Mouse (Mus musculus) gastrocnemius, adult 18-20 months (tissue): ENCODE measurements around the gene Cdipt. TPM values are rescaled to one million over a fixed set of nuclear protein-coding genes. Genes with fewer than 3 reads are reported as not detected.

Experiments used
- DNase-seq: peaks from one replicate; pipeline ENCODE4 v3.0.0; 2021; ENCODE audit warnings: low spot score
- total RNA-seq, 2 experiments: library from RNA; stranded (reverse); gene quantifications; 2 replicates each; pipeline ENCODE4 v1.2.3; 2021

The Cdipt gene
- total RNA-seq, 2 experiments from 2014 or later, result 30.7 to 31.5 TPM

DNA sequence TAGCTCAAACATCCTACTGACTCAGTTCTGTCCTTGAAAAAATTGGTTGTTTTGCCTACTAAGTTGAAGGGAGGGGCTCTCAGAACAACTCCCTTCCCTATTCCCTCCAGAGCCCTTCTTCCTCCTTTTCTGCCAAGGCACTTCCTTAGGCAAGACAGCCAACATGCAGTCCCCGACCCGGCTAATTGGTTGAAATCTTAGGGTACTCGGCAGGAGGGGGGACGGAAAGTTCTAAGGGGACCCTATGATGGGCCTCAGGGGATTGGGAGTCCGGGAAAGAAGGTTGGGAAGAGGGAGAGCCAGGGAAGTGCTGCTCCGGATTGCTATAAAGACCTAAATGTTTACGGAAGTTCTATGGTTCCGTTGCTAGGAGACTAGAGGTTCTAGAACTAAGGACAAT is 221 bp upstream of the Cdipt start:
- DNase-seq, result peak; percentile 50

DNA sequence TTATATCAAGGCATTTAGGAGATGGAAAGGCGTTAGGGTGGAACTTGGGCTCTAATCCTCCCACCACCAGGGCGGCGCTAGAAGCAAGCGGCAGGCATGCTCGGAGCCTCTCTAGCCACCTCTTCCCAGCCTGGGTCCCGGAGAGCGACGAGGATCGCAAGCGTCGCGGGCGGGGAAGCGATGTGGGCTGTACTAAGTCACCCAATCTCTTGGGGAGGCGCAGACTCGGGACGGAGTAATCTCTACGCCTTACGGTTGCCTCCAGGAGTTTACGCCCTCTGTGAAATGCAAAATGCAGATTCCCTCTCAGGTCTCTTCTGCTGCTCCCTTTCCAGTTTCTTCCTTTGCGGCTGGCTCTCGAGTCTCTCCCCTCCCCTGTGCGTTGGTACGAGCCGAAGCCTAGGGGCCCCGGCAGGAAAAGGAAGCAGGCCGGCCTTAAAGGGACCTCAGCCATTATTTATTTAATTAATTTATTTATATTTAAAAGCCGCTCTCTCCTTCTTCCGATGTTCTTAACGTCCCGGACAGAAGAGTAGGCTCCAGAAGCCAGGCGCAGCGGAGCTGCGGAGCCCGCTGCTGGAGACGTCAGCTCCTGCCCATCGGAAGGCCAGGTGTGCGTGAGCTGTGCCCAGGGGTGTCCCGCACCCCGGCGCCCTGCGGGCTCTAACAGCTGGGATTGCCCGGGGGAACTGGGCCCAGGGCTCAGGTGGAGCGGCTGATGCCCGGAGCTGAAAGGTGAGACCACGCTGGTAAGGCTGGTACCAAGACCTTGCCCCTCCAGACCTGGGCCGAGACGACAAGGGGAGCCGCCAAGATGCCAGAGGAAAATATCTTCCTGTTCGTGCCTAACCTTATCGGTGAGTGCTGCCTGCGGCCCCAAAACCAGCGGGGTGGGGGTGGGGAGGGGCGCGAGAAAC is 494 bp downstream of the Cdipt start, which contains the start of gene Cdiptos:
TSS of gene Cdiptos (minus strand) at position 149 of the 917 bp plus-strand sequence.
- DNase-seq, result peak; percentile 96

DNA sequence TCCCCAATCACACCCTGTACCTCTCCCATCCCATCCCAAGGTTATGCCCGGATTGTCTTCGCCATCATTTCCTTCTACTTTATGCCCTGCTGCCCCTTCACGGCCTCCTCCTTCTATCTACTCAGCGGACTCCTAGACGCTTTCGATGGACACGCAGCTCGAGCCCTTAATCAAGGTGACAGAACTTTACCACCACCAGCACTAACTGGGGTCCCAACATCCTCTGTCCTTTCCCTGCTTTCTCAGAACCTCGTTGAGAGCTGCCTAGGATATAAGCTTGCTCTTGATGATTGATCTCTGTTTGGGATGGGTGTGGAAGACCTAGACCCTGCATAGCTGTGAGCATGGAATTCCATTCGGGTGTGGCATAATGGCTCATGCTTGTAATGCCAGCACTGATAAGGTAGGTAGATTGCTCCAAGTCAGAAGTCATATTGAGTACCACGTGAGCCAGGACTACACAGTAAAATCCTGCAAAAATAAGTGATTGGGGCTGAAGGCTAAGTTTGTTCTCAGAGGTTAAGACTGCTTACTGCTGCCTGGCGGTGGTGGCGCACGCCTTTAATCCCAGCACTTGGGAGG is 1.3 kb downstream of the Cdipt start:
- DNase-seq, result no peak

DNA sequence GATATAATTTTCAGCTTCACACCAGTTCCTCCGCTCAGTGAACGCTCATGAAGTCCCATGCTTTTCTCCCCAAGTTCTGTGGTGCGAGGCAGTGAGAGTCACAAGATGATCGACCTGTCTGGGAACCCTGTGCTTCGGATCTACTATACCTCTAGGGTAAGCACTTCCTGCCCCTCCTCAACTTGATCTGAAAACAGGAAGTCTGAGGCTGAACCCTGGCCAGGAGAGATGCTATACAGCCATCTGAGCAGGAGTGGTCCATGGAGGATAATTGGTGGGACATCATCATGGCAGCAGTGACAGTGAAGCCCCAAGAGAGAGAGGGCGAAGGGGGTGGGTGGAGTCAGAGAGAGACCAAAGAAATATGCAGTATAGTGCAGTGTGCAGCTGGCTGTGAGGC is 3.1 kb downstream of the Cdipt start:
- no peak for DNase-seq

DNA sequence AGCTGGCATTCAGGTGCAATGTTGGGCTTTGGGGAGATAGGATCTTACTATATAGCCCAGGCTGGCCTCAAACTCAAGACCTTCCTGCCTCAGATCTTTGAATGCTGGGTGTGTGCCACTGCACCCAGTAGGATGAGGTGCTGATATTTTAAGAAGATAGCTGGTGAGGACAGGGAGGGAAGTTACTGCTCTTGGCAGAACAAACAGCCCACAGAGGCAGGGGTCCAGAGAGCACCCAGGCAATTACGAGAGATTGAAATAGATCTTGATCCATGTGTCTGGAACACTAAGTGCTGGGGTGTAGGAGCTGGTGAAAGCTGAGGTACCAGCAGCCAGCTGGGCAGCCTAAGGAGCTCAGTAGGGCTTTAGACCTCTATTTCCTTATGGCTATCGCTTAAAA is 5.9 kb downstream of the Cdipt start:
- DNase-seq, result peak; percentile 69

DNA sequence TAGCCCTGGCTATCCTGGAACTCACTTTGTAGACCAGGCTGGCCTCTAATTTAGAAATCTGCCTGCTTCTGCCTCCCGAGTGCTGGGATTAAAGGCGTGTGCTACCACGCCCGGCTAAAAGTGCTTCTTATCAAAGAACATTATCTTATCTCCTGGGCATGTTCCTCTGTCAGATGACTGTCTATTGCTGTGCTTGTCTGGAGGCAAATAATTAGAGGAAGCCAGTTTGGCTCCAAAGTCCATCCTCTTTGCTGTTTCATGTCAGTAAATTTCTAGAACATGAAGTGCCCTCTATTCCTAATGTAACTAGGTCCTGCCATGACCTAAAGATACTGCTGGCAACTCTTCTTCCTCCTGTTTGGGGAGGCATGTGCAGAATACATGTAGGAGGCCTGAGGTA is 6.3 kb downstream of the Cdipt start:
- DNase-seq, result no peak

DNA sequence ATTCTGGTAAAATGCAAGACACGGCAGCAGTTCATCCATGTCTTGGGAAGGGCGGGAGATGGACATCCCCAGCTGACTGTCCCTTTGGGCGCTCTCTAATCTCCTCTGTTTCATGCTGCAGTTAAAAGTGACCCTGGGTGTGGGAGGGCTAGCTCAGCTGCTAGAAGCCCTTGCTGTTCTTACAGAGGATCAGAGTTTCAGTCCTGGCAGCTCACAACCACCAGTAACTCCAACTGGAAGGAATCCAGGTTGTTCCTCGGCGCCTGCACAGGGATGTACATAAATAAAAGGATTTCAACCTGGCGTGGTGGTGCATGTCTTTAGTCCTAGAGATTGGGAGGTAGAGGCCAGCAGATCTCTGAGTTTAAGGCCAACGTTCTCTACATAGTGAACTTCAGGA is 7.4 kb downstream of the Cdipt start:
- peak; percentile 39 for DNase-seq

DNA sequence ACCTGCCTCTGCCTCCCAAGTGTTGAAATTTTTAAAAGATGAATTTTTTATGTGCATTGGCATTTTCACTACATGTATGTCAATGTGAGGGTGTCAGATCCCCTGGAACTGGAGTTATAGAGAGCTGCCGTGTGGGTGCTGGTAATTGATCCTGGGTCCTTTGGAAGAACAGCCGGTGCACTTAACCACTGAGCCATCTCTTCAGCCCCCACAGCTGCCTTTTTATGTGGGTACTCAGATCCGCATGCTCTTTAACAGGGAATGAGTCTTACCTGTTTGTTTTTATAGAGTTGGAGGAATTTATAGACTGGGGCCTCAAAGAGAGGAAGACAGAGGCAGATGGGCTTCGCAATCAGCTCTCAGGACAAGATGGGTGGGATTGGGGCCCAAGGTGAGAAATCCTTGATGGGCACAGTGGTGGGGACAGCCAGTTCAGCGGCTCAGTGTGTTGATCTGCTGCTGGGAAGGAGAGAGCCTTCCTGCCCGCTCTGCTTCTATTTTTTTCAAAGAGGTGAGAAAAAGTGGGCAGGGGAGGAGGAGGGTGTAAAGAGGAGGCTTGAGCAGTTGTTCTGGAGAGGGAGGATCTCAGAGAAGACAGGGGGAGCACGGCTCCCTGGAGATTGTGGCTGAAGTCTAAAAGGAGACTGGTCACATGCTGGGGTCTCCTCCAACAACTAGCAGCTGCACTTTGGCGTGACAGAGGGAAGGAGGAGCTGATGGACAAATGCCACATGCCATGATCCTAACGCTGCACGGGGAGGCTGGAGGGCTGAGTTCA is 9.1 kb downstream of the Cdipt start:
- DNase-seq, result peak; percentile 71

DNA sequence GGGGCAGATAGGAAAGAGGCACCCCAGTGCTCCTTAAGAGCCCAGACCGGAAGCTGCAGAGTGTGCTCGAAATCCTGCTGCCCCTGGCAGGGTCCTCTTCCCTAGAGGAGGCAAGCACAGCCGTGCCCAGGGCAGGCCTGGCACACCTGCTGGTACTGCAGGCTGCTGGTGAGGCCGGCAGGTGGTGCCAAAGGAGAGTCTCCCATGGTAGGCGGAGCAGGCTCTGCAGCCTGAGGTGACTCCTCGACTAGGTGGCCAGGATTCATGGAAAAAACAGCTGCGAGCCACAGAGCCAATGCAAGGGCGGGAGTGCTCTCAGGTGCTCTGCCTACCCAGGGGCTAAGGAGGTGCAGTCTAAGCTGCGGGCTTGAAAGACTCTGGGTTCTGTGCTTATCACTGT is 10.6 kb downstream of the Cdipt start:
- peak; percentile 70 for DNase-seq

DNA sequence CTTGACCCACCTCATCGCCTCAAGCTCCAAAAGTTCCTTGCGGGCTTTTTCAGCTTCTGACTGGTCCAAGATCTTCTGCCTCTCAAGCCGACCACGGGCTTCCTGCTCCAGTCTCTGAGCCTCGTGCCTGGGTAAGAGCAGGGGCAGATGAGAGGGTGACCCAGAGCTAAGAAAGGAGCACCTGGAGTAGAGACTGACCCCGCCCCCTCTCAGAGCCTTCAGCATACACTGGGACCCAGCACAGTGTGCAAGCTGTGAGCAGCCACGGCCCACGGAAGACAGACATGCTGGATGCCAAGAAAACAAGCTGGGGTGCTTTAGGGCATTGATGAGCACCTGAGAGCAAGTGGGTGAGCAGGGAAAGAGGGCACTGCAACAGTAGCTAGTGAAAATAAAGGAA is 13.1 kb downstream of the Cdipt start:
- no peak for DNase-seq

DNA sequence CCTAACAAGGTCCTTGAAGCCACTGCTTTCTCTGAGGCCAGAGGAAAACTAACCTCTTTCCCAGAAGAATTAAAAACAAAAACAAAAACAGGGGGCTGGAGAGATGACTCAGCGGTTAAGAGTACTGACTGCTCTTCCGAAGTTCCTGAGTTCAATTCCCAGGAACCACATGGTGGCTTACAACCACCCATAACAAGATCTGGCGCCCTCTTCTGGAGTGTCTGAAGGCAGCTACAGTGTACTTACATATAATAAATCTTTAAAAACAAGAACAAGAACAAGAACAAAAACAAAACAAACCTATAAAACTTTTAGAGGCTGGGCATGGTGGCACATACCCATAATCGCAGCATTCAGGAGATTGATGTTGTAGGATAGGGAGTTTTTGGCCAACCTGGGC is 20.7 kb downstream of the Cdipt start:
- no peak for DNase-seq

DNA sequence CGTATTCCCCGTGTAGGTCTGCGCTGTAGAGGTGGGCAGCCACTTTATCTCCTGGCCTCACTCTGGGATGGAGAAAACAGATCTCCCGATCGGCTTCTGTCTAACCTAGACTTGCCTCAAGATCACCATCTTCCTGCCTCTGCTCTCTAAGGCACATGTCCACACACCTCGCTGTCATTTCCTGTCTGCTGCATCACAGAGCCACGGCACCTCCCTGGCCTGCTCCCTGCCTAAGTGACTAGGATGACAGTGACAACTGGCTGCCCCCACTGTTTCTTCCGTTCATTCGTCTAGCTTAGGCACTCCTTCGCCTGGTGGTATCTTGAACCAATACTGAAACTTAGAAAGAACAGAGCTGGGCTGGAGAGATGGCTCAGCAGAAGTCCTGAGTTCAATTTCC is 23.9 kb downstream of the Cdipt start:
- no peak for DNase-seq

DNA sequence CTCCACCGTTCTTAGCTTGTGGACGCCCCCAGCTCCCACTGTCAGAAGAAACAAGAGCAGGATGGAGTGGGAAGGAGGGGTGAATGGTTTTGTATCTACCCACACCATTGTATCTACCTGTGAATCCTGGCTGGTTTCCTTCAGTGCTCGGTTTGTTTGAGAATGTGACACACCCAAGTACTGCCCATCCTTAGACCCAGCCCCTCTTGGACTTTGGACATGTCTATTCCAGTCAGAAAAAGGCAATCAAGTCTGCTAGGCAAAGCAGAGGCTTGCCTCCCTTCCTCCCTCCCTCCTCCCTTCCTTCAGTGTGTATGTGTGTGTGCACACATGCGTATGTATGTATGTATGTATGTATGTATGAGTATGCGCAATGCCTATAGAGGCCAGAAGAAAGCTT is 27.9 kb downstream of the Cdipt start:
- no peak for DNase-seq

DNA sequence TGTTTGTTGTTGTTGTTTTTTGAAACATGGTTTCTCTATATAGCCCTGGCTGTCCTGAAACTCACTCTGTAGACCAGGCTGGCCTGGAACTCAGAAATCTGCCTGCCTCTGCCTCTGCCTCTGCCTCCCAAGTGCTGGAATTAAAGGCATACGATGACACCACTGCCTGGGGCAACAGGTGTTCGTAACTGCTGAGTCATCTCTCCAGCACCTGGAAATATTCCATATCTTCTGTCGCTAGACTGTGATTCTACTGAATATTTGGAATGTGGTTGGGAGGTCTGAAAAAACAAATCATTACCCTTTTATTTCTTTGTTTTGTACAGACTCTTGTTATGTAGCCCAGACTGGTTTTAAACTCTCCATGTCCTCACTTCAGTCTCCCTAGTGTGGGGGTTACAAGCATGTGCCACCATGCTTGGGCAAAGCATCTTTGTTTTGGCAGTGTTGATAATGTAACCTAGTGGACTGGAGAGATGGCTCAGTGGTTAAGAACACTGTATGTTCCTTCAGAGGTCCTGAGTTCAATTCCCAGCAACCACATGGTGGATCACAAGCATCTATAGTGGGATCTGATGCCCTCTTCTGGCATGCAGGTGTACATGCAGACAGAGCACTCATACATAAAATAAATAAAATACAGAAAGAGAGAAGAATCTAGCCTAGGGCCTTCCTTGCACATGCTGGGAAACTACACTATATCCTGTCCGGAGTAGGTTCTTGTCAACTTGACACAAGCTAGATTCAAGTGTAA is 28.6 kb downstream of the Cdipt start:
- DNase-seq, result no peak

DNA sequence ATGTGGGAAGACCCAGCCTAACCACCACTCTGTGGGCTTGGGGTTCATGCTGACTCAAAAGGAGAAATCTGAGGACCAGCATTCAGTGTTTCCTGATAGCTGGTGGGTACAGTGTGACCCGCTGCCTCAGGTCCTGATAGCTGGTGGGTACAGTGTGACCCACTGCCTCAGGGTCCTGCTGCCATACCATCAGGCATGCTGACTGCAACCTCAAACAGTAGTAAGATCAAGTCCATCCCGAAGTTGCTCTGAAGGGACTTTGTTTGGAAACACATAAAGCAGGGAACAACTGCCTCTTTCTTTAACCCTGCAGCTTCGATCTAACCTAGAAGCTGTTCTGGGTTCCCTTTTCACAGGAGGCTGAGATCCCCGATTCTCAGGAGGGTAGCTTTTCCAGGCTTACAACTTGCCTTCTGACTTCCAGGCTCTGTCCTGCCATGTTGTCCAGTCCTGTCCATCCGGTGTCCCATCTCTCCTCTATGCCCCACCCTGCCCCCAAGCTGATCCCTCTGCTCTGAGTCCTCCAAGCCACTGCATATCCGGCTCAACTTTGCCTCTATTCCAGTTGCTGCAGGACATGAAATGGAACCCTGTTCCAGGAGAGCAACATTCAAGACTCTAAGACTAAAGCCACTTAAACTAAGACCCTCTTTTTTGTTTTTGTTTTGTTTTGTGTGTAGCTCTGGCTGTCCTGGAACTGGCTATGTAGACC is 31.8 kb downstream of the Cdipt start:
- DNase-seq, result no peak

DNA sequence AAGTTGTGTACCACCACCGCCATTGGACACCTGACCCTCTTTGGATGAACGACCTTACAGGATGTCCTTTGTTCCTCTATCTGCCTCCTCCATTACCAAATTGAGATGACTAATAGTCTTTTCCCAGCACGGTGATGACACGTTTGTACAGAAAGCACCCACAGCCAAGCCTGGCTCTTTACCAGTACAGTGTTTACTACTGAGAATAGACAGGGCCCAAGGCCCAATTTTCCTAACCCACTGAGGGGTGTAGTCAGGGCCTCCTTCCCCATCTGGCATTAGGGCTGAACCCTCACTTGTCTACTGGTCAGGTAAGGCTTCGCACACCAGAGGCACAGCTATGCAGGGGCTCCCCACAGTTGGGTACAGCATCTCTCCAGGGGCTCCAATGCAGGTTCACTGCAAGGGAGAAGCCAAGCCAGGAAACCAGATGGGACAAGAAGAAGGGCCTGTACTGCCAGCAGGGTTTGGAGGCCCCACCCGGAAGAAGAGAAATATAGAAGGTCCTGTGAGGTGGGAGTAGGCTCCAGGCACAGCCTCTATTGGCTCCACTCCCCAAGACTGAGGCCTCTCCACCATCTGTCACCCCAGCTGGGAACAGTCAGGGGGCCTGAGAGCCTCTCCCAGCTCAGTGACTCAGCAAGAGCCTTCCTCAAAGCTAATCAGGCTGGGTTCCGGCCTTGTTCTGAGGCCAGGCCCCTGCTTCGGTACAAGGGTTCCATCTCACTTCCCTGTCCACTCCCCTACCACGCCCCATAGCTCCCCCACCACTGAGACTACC is 32.7 kb downstream of the Cdipt start:
- DNase-seq, result peak; percentile 70

DNA sequence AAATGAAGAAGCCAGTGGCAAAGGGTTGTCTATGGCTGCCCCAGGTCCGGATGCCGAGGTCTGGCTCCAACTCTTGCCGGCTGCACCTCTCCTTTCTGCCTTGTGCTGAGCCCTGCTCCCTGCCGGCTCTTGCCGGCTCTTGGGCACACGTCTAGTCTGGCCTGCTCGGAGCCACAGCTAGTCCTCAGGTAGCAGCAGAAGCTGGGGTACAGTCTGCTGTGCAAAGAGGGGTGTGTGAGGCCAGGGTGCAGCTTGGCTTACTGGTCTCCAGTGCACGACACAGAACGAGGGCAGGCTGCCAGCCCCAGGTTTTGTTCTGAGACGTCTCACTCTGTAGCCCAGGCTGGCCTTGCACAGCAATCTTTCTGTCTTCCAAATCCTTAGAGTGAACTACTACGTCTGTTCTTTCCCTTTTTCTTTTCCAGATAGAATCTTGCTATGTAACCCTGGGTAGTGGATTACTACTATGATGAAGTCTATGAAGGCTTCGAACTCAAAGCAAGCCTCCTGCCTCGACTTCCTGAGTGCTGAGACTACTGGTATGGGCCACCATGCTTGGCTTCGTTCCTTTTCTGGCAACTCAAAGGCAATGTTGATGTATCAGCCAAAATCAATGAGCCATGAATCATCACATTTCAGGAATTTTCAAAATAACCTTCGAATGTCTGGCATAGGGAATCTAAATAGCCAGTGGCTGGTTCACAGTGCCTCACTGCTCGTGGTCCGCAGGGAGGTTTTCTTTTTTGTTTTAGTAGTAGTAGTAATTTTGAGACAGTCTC is 33.8 kb downstream of the Cdipt start:
- no peak for DNase-seq

DNA sequence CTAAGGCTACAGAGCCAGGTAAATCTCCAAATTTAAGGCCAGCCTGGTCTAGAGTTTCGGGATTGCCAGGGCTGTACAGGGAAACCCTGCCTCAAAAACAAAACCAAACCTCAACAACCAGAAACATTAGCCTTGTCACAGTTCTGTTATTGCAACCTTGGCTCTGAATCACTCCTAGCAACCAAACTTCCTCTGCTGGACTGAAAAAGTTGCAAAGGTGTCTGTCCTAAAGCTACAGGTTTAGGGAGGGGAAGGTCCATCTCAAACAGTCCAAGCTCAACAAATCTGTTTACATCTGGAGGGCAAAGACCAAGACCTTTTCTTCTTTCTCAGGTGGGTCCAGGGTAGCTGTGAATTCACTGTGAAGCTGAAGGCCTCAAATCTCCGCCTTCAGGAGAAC is 35.3 kb downstream of the Cdipt start:
- no peak for DNase-seq

DNA sequence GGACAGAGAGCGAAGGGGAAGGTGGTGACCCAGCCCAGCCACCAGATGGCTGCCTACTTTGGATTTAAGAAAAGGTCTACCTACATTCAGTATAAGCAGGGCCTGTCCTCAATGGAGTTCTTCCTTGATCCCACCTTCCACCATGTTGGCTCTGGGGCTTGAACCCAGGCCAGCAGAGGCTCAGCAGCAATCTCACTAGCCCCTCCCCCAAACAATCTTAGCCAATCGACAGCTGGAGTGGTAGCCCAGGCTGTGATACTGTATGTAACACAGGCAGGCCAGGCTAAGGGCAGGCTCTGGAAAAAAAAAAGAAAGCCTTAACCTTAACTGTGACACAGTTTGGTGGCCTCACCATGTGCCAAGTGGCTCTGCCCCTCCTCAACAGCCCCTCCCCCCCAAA is 36.0 kb downstream of the Cdipt start:
- no peak for DNase-seq
